Mouse (Mus musculus) monocyte, adult 2 months (primary cell): ENCODE measurements around the gene Rhot1.
A peak's percentile ranks its signal among the peaks of the same experiment; 100 is the strongest.

Source experiments
- DNase-seq, 2 experiments: peaks; one replicate each; pipeline ENCODE4 v3.0.0; 2022; ENCODE audit warnings: low spot score in 2 of 2, low read depth in 1 of 2

Rhot1 gene

GRCm38 (mm10) chr11:80284641-80285040 is 75.8 kb downstream of the Rhot1 start:
- no peak for DNase-seq

- DNase-seq = peak in 1 of 2 experiments; percentile 44
Measured at GRCm38 (mm10) chr11:80287150-80287549, 78.3 kb downstream of the Rhot1 start.

DNA sequence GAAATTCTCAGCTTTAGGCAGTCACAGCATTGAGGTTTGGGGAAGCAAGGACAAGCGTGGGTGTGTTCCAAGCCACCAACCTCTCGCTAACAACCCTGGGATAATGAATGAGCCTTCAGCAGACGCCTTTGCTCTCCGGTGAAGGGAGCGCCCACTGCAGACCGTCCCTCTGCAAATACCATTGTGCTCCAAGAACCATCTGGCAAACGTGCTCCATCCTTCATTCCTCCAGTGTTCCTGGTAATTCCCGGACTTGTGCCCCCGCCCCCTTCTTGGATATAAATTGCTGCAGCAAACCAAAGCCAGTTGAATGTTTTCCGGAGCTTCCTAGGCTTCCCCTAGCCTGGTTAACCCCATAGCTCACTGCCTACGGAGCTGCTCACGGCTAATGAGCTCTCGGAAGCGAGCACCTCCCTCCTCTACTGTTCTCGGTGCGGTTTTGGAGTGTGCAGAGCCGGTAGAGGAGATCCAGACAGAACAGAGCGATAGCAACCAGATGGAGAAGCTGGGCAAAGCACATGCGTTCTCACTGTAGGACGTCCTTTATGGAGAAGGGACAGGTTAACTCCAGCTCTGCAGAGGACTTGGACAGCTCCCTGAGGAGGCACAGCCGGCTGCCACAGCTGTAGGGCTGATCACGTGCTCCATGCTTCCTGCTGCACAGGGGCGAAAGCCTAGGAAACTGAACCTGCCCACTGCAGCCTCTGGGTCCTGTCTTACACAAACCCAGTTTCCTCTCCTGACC is 81.1 kb downstream of the Rhot1 start:
- DNase-seq = no peak

DNA sequence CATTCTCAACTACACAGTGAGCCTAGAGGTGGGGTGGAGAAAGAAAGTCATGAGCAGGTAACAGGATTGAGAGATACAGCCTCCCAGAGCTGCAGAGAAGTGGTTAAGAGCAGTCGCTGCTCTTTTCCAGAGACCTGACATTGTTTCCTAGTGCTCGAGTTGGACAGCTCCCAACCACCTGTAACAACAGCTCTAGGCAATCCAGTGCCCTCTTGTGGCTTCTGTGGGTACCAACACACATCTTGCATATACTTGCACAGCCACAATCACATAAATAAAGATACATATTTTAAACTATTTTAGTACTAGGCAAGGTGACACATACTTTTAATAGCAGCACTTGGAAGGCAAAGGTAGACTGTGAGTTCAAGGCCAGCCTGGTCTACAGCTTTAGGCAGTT is 82.2 kb downstream of the Rhot1 start:
- no peak for DNase-seq

- DNase-seq = no peak
Measured at GRCm38 (mm10) chr11:80292463-80292862, 83.6 kb downstream of the Rhot1 start.

- DNase-seq = no peak
Measured at GRCm38 (mm10) chr11:80295066-80295465, 86.2 kb downstream of the Rhot1 start.

DNA sequence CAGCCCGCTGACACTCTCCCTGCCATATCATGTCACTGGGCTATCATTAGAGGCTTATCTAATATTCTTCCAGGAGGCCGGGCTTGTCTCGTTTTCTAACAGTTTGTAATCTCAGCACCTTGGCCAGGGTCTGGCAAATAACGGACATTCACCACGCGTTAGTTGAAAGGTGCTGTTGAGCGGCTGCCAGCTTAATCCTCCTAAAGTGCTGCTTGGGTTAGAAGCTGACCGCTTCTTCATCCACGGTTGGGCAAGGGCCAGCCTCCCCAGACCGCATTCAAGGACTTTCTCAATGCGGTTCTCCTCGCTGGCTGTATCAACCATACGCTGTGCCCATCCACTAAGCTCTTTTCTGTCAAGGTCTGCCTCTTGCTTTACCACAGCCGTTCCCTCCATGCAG is 87.0 kb downstream of the Rhot1 start:
- DNase-seq = no peak

GRCm38 (mm10) chr11:80299513-80300235 is 90.9 kb downstream of the Rhot1 start:
- no peak for DNase-seq

DNA sequence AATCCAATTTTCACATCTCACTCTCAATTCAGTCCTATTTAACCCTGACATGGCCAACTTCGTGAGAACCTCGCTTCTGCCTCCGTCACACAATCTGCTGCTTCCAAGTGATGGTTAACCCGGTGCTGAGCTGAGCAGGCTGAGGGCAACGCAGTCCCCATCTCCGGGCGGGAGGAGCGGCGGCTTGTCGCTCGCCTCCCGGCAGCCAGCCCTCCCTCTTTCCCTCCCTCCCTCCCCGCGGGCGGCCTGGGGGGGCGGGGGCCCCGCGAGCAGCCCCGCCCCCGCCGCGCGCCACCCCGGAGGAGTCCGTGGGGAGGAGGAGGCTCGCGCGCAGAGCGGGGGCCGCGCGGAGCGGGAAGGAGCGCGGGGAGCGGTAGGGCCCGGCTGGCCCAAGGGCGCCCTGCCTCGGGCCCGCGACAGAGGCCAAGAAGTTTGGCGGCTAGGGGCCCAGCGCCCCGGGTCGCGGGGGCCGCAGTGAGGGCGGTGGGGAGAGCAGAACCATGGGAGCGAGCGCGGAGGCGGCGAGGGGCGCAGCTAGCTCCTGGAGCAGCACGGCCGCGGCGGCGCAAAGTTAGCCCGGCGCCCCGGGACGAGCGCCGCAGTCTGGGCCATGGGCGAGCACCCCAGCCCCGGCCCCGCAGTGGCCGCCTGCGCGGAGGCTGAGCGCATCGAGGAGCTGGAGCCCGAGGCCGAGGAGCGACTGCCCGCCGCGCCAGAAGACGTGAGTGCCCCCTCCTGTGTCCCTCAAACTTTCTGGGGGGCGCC is 91.9 kb downstream of the Rhot1 start, which contains the start of gene Rhbdl3:
Gene Rhbdl3 (plus strand): TSS at position 362 of the 765 bp plus-strand sequence.
- no peak for DNase-seq

GRCm38 (mm10) chr11:80301316-80302045 is 92.7 kb downstream of the Rhot1 start:
- no peak for DNase-seq

DNA sequence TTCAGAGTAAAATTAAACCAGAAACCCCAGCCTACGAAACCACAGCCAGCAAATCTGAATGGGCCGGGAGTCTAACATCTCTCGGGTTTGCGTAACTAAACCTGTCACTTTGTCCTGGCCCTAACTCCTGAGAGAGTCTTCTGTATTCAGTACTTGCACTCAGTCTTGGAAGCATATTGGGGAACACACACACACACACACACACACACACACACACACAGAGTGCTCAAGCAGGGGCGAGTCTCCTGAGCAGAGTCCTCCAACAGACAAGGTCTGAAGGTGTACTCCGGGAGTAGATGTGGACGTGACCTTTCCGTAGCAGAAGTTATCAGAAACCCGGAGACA is 93.2 kb downstream of the Rhot1 start:
- no peak for DNase-seq

DNA sequence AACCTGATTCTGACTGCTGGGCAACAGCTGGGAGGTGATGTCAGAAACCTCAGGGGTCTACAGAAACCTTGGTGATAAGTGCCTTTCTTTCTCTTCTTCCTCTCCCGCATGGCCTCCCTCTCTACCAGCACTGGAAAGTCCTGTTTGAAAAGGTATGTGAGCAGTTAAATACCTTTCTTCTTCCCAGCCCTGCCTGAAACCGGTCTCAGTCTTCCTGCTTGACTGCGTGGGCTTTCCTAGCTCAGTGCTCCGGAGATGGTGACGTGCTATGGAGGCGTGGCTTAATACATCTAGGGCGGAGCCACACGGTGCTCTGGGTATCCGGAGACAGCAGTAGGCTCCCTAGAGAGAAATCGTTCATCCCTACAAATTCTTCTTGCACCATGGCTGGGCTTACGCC is 93.7 kb downstream of the Rhot1 start:
- DNase-seq = peak in 1 of 2 experiments; percentile 19

DNA sequence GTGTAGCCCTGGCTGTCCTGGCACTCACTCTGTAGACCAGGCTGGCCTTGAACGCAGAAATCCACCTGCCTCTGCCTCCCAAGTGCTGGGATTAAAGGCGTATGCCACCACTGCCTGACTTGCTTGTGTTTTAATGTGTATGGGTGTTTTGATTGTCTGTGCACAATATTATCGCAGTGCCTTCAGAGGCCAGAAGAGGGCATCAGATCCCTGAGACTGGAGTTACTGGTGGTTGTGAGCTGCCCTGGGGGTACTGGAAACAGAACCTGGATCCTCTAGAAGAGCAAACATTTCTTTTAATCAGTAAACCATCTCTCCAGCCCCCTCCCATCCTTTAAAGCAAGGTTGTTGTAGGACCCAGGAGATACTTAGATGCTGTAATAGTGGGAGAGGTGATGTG is 94.9 kb downstream of the Rhot1 start:
- no peak for DNase-seq

DNA sequence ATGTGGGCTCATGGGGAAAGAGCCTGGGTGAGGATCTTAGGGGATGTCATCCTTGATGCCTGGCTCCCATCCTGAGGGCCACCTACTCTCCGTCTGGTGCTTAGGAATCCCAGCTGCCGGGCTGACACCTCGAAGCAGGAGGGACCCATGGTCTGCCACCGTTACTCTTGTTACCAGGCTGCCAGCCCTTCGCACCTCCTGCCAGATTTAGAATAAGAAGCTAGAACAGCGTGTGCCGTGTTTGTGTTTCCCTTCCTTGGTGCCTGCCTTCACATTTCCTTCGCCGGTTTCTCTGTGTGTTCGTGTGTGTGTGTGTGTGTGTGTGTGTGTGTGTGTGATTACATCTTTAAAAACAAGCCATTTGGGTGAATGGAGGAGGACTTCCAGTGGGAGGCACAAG is 96.0 kb downstream of the Rhot1 start:
- DNase-seq = no peak

GRCm38 (mm10) chr11:80308537-80308936 is 99.7 kb downstream of the Rhot1 start:
- DNase-seq = no peak

DNA sequence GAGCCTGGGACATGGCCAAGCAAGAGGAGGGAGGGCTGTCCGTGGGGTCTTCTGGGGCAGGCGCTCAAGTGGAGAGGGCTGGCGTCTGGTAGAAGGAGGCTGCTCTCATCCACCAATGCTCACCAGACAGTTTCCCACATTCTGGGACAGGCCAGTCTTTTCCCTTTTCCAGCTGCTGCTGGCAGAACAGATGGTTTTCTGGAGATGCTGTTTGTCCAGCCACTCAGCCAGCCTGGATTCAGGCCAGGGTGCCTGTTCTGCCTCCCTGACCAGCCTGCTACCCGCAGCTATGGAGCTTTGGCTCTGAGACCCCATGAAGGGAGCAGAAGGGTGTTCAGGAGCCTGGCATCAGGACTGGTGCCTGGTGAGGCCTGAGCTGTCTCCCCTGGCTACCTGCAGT is 102.5 kb downstream of the Rhot1 start:
- no peak for DNase-seq

DNA sequence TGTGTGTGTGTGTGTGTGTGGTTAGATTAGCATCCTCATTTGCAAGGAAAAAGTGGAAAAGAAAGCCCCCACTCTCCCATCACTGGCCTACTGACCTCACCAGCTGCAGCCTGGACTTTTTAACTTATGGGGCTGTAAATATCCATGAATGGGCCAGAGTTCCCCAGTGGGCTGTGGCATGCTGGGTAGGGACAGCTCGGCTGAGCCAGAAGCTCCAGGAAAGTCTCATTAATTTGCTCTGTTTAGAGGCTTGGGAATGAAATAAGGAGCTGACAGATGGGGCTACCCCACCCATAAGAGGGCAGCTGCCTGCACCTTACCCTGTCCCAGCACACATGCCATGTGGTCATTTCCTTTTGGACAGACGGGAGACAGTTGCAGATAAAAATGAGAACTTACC is 103.2 kb downstream of the Rhot1 start:
- DNase-seq = no peak

GRCm38 (mm10) chr11:80312565-80312964 is 103.7 kb downstream of the Rhot1 start:
- DNase-seq = no peak

GRCm38 (mm10) chr11:80313462-80313861 is 104.6 kb downstream of the Rhot1 start:
- DNase-seq = no peak

GRCm38 (mm10) chr11:80313944-80314343 is 105.1 kb downstream of the Rhot1 start:
- DNase-seq = no peak
